Mouse (Mus musculus): Measurements from ENCODE around the gene Zfp366. TPM values are rescaled to one million over a fixed set of nuclear protein-coding genes. Genes with fewer than 3 reads are reported as not detected.

Gene Zfp366
- polyA plus RNA-seq, 1 experiment: 1.1 TPM

GRCm38 (mm10) chr13:99210837-99211236 is 26.2 kb downstream of the Zfp366 start:
- 48% methylated on average over 5 of the region's 5 CpGs for WGBS
- Histone ChIP-seq H3K4me3 (replicated peaks; ENCODE audit: control insufficient read depth, low read depth, low read length) (no peak overlapping the region), H3K27ac (ENCODE audit: control insufficient read depth, insufficient read depth, low read depth, low read length, poor library complexity) (no peak overlapping the region), H3K4me1 (ENCODE audit: control insufficient read depth, insufficient read depth, low read length) (no peaks in the 10 kb centered on the region; the same call in 1 of the 2 replicates)
- TF ChIP-seq CTCF (IDR thresholded peaks at IDR 0.05; ENCODE audit: control insufficient read depth, insufficient read depth, low read length) (no peak), POLR2A (IDR thresholded peaks at IDR 0.05; ENCODE audit: borderline replicate concordance, control insufficient read depth, low read depth, low read length) (no peak)

DNA sequence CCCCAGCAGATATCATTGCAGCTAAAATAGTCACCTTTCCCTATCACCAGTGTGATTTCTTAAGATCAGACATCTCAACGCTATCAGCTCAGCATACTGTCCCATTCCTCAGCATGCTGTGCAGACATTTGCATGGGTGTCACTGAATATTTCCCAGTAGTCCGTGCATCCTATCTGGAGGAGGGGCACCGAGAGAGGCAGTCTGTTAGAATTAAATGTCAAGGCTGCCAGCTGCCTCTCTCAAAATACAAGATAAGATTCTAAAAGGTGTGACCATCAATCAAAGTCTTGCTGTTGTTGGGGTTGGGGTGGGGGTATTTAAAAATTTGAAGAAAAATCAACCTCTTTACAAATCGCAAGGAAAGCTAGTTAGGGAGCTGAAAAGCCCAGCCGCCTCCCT is 28.4 kb downstream of the Zfp366 start:
- Histone ChIP-seq H3K4me1 (ENCODE audit: control insufficient read depth, insufficient read depth, low read length) (no peaks in the 10 kb centered on the region; the same call in 1 of the 2 replicates), H3K4me3 (replicated peaks; ENCODE audit: control insufficient read depth, low read depth, low read length) (no peak overlapping the region), H3K27ac (ENCODE audit: control insufficient read depth, insufficient read depth, low read depth, low read length, poor library complexity) (no peak overlapping the region)
- TF ChIP-seq POLR2A (IDR thresholded peaks at IDR 0.05; ENCODE audit: borderline replicate concordance, control insufficient read depth, low read depth, low read length) (no peak), CTCF (IDR thresholded peaks at IDR 0.05; ENCODE audit: control insufficient read depth, insufficient read depth, low read length) (no peak)
- WGBS: 77% methylated on average over 5 of the region's 5 CpGs

DNA sequence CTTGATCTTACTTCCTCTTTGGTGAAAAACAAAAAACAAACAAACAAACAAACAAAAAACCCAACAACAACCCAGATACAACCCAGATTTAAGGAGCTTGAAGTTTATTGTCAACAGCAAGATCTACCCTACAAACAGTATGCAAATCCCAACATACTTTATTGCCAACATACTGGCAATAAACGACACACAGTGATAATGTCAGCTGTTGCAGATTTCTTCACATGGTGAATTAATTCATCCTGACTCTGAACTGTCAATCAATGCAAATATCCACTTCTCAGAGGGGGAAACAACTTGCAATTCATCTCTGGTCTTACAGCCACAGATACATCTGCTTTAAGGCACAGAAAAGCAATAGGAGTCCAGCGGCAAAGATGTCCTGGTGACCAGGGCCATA is 31.4 kb downstream of the Zfp366 start:
- Histone ChIP-seq H3K27ac (ENCODE audit: control insufficient read depth, insufficient read depth, low read depth, low read length, poor library complexity) (no peak overlapping the region), H3K4me1 (ENCODE audit: control insufficient read depth, insufficient read depth, low read length) (no peaks in the 10 kb centered on the region; the same call in 1 of the 2 replicates), H3K4me3 (replicated peaks; ENCODE audit: control insufficient read depth, low read depth, low read length) (no peak overlapping the region)
- no peak for TF ChIP-seq CTCF (IDR thresholded peaks at IDR 0.05; ENCODE audit: control insufficient read depth, insufficient read depth, low read length)
- TF ChIP-seq POLR2A (IDR thresholded peaks at IDR 0.05; ENCODE audit: borderline replicate concordance, control insufficient read depth, low read depth, low read length): no peak
- WGBS: 79% methylated on average over 2 of the region's 2 CpGs

- Histone ChIP-seq H3K4me3 (replicated peaks; ENCODE audit: control insufficient read depth, low read depth, low read length) (no peak overlapping the region), H3K4me1 (ENCODE audit: control insufficient read depth, insufficient read depth, low read length) (no peaks in the 10 kb centered on the region), H3K27ac (ENCODE audit: control insufficient read depth, insufficient read depth, low read depth, low read length, poor library complexity) (no peak overlapping the region)
- TF ChIP-seq CTCF (IDR thresholded peaks at IDR 0.05; ENCODE audit: control insufficient read depth, insufficient read depth, low read length) (no peak), POLR2A (IDR thresholded peaks at IDR 0.05; ENCODE audit: borderline replicate concordance, control insufficient read depth, low read depth, low read length) (no peak)
- WGBS: 63% methylated on average over 4 of the region's 4 CpGs
Measured at GRCm38 (mm10) chr13:99217984-99218383, 33.4 kb downstream of the Zfp366 start.

DNA sequence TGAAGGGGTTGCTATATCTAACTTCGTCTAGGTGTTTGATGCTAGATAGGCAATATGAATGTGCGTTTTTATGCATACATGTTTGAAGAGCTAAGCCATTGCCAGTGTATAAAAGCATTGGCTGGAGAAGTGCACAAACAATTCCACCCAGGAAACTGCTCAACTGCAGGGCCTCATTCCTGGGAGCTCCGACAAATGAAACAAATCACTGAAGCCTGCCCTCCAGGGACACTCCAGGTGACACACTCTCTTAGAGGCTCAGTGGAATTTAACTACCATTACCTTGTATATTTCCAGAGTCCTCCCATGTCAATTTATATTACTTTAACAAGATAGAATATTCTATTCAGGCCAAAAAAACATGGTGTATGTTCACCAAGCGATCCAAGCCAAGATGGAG is 35.0 kb downstream of the Zfp366 start:
- WGBS: 84% methylated on average over 4 of the region's 4 CpGs
- H3K4me1 ChIP-seq (ENCODE audit: control insufficient read depth, insufficient read depth, low read length): no peaks in the 10 kb centered on the region
- H3K27ac ChIP-seq (ENCODE audit: control insufficient read depth, insufficient read depth, low read depth, low read length, poor library complexity): no peak overlapping the region
- no peak overlapping the region for H3K4me3 ChIP-seq (replicated peaks; ENCODE audit: control insufficient read depth, low read depth, low read length)
- TF ChIP-seq CTCF (IDR thresholded peaks at IDR 0.05; ENCODE audit: control insufficient read depth, insufficient read depth, low read length) (no peak), POLR2A (IDR thresholded peaks at IDR 0.05; ENCODE audit: borderline replicate concordance, control insufficient read depth, low read depth, low read length) (no peak)

DNA sequence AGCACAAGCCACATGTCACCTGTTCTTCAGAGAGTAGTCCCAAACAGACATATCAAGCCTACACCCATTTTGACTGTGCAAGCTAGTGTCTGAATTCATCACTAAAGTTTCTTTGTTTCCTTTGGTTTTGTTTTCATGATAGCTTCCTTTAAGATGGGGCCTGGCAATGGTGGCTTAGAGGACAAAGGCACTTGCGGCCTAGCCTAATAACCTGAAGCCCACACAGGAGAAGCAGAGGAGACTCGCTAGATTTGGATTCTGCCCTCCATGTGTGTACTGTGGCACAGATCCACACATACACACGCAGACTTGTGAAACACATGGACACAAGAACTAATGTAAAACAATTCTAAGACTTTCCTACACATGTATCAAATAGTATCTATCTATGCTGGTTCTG is 37.4 kb downstream of the Zfp366 start:
- TF ChIP-seq CTCF (IDR thresholded peaks at IDR 0.05; ENCODE audit: control insufficient read depth, insufficient read depth, low read length) (no peak), POLR2A (IDR thresholded peaks at IDR 0.05; ENCODE audit: borderline replicate concordance, control insufficient read depth, low read depth, low read length) (no peak)
- H3K27ac ChIP-seq (ENCODE audit: control insufficient read depth, insufficient read depth, low read depth, low read length, poor library complexity): no peak overlapping the region
- no peaks in the 10 kb centered on the region for H3K4me1 ChIP-seq (ENCODE audit: control insufficient read depth, insufficient read depth, low read length)
- no peak overlapping the region for H3K4me3 ChIP-seq (replicated peaks; ENCODE audit: control insufficient read depth, low read depth, low read length)
- WGBS: 91% methylated on average over 3 of the region's 3 CpGs

- WGBS: 75% methylated on average over 5 of the region's 5 CpGs
- TF ChIP-seq CTCF (IDR thresholded peaks at IDR 0.05; ENCODE audit: control insufficient read depth, insufficient read depth, low read length): no peak
- TF ChIP-seq POLR2A (IDR thresholded peaks at IDR 0.05; ENCODE audit: borderline replicate concordance, control insufficient read depth, low read depth, low read length): no peak
- Histone ChIP-seq H3K4me1 (ENCODE audit: control insufficient read depth, insufficient read depth, low read length) (no peaks in the 10 kb centered on the region), H3K27ac (ENCODE audit: control insufficient read depth, insufficient read depth, low read depth, low read length, poor library complexity) (no peak overlapping the region), H3K4me3 (replicated peaks; ENCODE audit: control insufficient read depth, low read depth, low read length) (no peak overlapping the region)
Measured at GRCm38 (mm10) chr13:99222476-99222875, 37.9 kb downstream of the Zfp366 start.

DNA sequence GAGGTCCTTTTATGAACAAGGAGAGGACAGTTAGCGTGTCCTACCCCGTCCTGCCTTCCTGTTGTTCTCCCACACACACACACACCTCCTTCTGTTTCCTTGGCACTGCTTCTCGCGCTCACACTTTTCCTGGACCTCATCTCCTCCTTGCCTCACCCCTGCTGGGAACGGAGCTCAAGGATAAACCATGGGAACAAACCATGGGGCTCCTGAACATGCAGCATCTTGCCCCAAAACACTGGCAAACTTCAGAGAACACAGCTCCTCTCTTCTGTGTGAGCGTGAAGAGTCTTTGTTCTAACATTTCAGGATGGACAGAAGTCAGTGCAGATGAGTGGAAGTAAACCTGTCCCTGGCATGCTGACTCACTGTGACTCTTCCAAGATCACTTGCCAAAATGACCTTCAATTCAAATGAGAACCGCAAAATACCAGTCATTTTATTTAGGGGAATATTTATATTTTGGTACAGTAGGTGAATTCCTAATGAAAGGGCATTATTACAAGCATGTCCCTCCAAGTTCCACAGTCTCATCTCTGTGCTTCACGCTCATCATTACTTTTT is 38.8 kb downstream of the Zfp366 start:
- no peak for TF ChIP-seq CTCF (IDR thresholded peaks at IDR 0.05; ENCODE audit: control insufficient read depth, insufficient read depth, low read length)
- no peak for TF ChIP-seq POLR2A (IDR thresholded peaks at IDR 0.05; ENCODE audit: borderline replicate concordance, control insufficient read depth, low read depth, low read length)
- Histone ChIP-seq H3K27ac (ENCODE audit: control insufficient read depth, insufficient read depth, low read depth, low read length, poor library complexity) (no peak overlapping the region), H3K4me1 (ENCODE audit: control insufficient read depth, insufficient read depth, low read length) (no peaks in the 10 kb centered on the region), H3K4me3 (replicated peaks; ENCODE audit: control insufficient read depth, low read depth, low read length) (no peak overlapping the region)
- WGBS: 79% methylated on average over 8 of the region's 8 CpGs

- WGBS: 86% methylated on average over 8 of the region's 8 CpGs
- no peak overlapping the region for H3K27ac ChIP-seq (ENCODE audit: control insufficient read depth, insufficient read depth, low read depth, low read length, poor library complexity)
- H3K4me3 ChIP-seq (replicated peaks; ENCODE audit: control insufficient read depth, low read depth, low read length): no peak overlapping the region
- H3K4me1 ChIP-seq (ENCODE audit: control insufficient read depth, insufficient read depth, low read length): no peaks in the 10 kb centered on the region
- TF ChIP-seq CTCF (IDR thresholded peaks at IDR 0.05; ENCODE audit: control insufficient read depth, insufficient read depth, low read length) (no peak), POLR2A (IDR thresholded peaks at IDR 0.05; ENCODE audit: borderline replicate concordance, control insufficient read depth, low read depth, low read length) (no peak)
Measured at GRCm38 (mm10) chr13:99223917-99224316, 39.3 kb downstream of the Zfp366 start.

Data from bone marrow, adult 2 months (tissue).